Mouse (Mus musculus): ENCODE results near the gene Aff3. TPM values are rescaled to one million over a fixed set of nuclear protein-coding genes. Genes with fewer than 3 reads are reported as not detected.

Aff3 gene
- polyA plus RNA-seq (2012; rRNA removed; ENCODE audit: low replicate concordance) = 10.8 and 17.7 TPM in 2 replicates

GRCm38 (mm10) chr1:38664777-38665176 lies at the start of gene Aff3:
TSS of gene Aff3 (minus strand) at chr1:38664955.

GRCm38 (mm10) chr1:38129501-38130267 lies 535.1 kb downstream of the Aff3 start, which contains the start of gene Rev1:
TSS of gene Rev1 (minus strand) at chr1:38129801.

Other genes with a start within 250 kb of the Aff3 start
- 0.66 and 0.95 TPM in 2 replicates for gene Lonrf2, start 171.8 kb upstream of the Aff3 start, polyA plus RNA-seq (2012; rRNA removed; ENCODE audit: low replicate concordance)
- gene Chst10, start 233.2 kb upstream of the Aff3 start, polyA plus RNA-seq (2012; rRNA removed; ENCODE audit: low replicate concordance) = 2.1 and 3.0 TPM in 2 replicates